Mouse (Mus musculus): Measurements from ENCODE around the gene Muc16. TPM values are rescaled to one million over a fixed set of nuclear protein-coding genes. Genes with fewer than 3 reads are reported as not detected.

The Muc16 gene
- polyA plus RNA-seq (2012; rRNA removed): not detected in 2 replicates

DNA sequence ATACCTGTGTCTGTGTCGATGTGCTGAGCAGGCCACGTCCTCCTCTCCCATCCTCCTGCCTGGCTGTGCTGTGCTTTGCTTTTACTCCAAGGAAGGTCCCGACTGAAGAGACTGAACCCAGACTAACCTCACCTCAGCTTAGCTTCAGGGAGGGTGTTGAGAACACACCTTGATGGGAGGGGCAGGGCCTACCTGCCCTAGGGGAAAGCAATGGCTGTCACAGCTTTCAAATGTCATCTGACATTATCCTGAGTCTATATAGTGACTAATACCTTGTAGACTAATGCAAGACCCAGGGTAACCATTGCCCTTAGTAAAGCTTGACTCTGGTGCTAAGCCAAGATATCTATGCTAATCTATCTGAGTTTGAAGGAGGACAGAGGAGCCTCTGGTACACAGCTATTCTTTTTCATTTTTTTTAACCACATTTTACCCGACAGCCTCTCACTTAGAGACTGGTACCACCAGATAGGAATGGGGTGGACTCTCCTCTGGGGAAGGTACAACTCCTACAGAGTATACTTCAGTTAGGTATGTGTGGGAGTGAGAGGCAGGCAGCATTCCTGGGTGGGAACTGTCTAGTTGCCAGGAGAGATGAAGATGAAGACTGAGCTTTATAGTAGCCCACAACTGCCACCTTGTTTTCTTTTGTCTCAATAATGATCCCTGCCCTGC, at the start of gene Muc16:
Gene Muc16 (minus strand): TSS at position 51 of the 675 bp plus-strand sequence.
- no peak for DNase-seq (ENCODE audit: low read depth)
- TF ChIP-seq POLR2A (IDR thresholded peaks at IDR 0.05; ENCODE audit: borderline replicate concordance, extremely low read depth, insufficient read depth, insufficient read length, poor library complexity, severe bottlenecking) (no peak), CTCF (IDR thresholded peaks at IDR 0.05; ENCODE audit: borderline replicate concordance, extremely low read depth, insufficient read depth, insufficient read length) (no peak)

DNA sequence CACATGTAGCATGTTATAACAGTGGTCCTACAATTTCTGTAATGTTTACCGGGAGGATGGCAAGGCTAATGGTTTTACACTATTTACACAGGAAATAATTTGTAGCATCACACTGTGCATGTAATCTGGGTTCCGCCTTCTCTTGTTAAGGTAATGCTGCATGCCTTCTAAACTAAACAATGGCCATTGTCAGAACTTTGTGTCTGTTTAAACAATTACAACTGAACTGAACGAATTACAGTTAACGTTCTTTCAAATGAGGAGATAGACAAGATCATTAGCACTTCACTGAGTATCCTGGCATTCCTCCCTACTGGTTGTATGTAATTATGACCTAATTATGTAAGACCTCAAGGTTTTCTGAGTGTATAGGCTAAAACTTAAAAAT, 48.4 kb upstream of the Muc16 start:
- DNase-seq (ENCODE audit: low read depth): no peak
- no peak for TF ChIP-seq CTCF (IDR thresholded peaks at IDR 0.05; ENCODE audit: borderline replicate concordance, extremely low read depth, insufficient read depth, insufficient read length)
- no peak for TF ChIP-seq POLR2A (IDR thresholded peaks at IDR 0.05; ENCODE audit: borderline replicate concordance, extremely low read depth, insufficient read depth, insufficient read length, poor library complexity, severe bottlenecking)

DNA sequence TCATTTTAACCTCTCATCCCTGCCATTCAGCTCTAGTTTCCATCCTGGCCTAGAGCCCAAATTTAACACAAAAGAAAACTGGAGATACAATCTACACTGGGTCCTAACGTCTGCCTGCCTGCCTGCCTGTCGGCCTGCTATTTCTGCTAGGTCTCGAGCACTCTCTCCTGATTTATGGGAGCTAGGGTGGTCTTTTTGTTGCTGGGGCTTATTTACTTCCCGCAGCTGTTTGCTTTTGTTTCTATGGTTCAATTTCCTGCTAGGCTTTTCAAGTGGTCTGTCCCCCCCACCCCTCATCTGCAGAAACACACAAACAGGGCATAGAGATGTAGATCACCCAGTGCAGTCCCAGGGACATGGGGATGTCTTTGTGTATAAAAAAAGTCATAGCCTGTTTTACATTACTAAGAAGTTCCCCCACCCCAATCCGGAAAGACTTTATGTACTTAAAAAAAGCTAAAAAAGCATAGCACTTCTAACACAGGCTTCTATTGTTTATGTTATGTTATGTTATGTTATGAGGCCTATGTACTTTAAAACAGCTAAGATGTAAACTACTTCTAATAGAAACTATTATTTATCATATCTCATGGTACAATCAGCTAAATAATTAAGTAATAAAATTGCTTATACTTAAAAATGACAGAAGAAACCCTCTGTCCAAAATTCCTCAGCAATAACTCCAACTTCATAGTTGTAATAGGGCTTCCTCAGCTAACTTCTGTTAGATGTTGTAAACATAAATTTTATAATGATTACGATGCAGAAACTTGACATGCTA, 47.8 kb upstream of the Muc16 start:
- peak; percentile 74 for DNase-seq (ENCODE audit: low read depth)
- TF ChIP-seq POLR2A (IDR thresholded peaks at IDR 0.05; ENCODE audit: borderline replicate concordance, extremely low read depth, insufficient read depth, insufficient read length, poor library complexity, severe bottlenecking): no peak
- no peak for TF ChIP-seq CTCF (IDR thresholded peaks at IDR 0.05; ENCODE audit: borderline replicate concordance, extremely low read depth, insufficient read depth, insufficient read length)

DNA sequence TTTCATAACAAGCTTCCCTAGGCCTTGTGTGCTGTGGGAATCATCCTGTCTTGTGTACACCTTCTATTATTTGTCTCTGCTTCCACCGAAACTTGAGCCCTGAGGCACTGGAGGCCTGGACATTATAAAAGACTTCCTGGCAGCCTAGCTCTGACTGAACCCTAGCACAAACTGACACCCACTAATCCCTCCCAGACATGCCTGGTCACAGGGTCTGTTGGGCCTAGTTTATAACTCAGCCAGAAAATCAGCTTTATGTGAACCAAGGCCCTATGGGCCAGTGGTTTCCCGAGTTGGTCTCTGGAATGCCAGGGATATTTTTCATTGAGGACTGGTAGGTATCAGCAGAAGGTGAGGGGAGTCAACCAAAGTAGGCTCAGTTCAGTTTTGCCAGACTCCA, 46.7 kb upstream of the Muc16 start:
- no peak for DNase-seq (ENCODE audit: low read depth)
- TF ChIP-seq CTCF (IDR thresholded peaks at IDR 0.05; ENCODE audit: borderline replicate concordance, extremely low read depth, insufficient read depth, insufficient read length) (no peak), POLR2A (IDR thresholded peaks at IDR 0.05; ENCODE audit: borderline replicate concordance, extremely low read depth, insufficient read depth, insufficient read length, poor library complexity, severe bottlenecking) (no peak)

DNA sequence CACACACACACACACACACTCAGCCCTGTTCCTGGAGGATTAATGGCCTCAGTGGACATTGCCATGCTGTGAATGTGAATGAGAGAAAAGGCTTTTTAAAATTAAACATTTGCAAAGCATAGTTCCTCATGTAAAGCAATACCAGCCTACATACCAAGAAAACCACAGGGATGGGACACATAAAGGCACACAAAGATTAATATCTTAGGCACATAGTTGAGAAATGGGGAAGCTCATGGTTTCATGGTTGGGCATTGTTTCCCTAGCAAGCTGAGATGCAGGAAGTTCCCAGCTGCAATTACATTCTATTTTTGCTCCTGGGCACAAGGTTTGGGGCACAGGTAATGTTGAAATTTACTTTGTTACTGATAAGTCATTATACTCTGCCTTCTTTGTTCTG, 31.3 kb upstream of the Muc16 start:
- no peak for TF ChIP-seq POLR2A (IDR thresholded peaks at IDR 0.05; ENCODE audit: borderline replicate concordance, extremely low read depth, insufficient read depth, insufficient read length, poor library complexity, severe bottlenecking)
- DNase-seq (ENCODE audit: low read depth): no peak

DNA sequence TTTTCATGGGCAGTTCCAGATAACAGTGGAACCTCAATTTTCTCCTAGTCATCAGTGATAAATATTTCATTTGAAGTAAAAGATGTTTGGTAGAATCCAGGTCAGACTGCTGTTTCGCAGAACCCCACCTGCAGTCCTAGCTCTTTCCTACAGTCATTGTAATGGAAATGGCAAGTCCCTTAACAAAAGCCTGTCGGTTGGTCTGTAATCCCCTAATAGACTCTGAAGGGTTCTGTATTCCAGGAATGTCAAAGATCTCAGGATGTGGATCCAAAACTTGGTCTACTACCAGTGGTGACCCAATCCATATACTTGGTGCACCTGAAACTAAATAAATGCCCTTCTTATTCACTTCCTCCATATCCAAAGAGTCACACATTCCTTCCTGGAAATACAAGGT, 76.0 kb downstream of the Muc16 start:
- DNase-seq (ENCODE audit: low read depth): no peak
- TF ChIP-seq CTCF (IDR thresholded peaks at IDR 0.05; ENCODE audit: borderline replicate concordance, extremely low read depth, insufficient read depth, insufficient read length) (no peak), POLR2A (IDR thresholded peaks at IDR 0.05; ENCODE audit: borderline replicate concordance, extremely low read depth, insufficient read depth, insufficient read length, poor library complexity, severe bottlenecking) (no peak)

DNA sequence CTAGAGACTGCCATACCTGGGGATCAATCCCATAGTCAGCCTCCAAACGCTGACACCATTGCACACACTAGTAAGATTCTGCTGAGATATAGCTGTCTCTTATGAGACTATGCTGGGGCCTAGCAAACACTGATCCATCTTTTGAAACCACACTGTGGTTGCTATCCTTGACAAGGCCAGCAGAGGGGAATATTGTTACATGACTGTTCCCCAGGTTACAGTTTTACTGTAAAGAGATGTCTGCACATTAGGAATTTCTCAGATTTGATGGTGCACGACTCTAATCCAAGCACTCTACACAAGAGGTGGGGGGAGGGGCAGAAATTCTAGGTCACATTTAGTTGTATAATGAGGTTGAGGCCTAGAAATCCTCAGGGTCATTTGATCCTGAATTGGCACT, 166.2 kb downstream of the Muc16 start:
- DNase-seq (ENCODE audit: low read depth): peak; percentile 9
- TF ChIP-seq CTCF (IDR thresholded peaks at IDR 0.05; ENCODE audit: borderline replicate concordance, extremely low read depth, insufficient read depth, insufficient read length) (peak; percentile 14; the same call in 1 of the 2 replicates), POLR2A (IDR thresholded peaks at IDR 0.05; ENCODE audit: borderline replicate concordance, extremely low read depth, insufficient read depth, insufficient read length, poor library complexity, severe bottlenecking) (no peak)

DNA sequence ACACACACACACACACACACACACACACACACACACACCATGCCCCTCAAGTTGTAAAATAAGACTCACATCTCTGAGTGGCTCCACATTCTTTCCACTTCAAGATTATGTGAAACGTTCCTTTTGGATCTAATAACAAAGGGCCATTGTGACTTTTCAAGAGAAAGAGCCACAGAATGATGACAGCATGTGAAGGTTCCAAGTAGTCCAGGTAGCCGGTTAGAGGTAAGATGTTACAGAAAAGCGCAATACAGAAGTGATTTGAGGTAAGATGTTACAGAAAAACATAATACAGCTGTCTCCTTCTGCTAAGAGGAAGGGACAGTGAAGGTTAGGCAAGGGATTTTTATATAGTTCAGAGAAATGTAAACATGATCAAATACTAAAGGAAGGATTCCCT, 196.2 kb downstream of the Muc16 start, which contains the start of the genes Zfp558 and Mbd3l1:
Gene Zfp558 (minus strand): TSS at position 101 of the 400 bp plus-strand sequence.
Gene Mbd3l1 (plus strand): TSS at position 192 of the 400 bp plus-strand sequence.
- no peak for DNase-seq (ENCODE audit: low read depth)
- no peak for TF ChIP-seq POLR2A (IDR thresholded peaks at IDR 0.05; ENCODE audit: borderline replicate concordance, extremely low read depth, insufficient read depth, insufficient read length, poor library complexity, severe bottlenecking)
- no peak for TF ChIP-seq CTCF (IDR thresholded peaks at IDR 0.05; ENCODE audit: borderline replicate concordance, extremely low read depth, insufficient read depth, insufficient read length)

DNA sequence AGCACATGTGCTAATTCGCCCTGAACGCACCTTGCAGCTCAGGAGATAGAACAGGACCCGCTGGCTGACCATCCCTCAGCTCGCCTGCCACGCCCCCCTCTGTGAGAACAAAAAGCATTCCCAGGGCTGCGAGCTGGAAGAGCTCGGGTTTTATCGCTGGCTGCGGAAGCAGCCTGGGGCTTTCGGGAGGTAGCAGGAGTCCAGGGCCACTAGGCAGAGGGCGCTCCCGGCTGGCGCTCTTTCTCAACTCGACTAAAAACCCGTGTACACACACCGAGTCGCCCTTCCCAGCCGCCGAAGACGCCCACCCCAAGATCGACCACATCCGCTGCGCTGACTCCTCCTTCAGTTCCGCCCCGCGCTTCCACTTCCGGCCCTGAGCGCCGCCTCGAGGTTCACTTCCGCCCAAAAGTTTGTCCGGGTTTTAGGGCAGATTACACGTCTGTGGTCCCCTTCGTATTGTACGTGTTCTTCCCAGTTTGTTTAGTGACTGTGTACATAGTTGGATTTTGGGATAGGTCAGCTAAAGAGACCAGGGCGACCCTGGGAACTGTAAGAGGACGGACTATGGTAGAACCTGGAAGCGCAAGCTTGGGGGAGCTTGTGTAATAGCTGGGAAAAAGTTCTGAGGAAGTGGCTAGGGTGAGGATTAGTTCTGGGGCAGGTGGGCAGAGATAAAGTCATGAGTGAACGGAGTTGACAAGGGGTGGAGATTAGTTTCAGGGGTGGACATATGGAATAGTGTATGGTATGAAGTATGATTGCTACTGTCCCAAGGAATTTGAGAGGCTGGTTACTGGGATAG, 200.8 kb downstream of the Muc16 start:
- TF ChIP-seq POLR2A (IDR thresholded peaks at IDR 0.05; ENCODE audit: borderline replicate concordance, extremely low read depth, insufficient read depth, insufficient read length, poor library complexity, severe bottlenecking) (peak; percentile 75; the same call in 1 of the 2 replicates), CTCF (IDR thresholded peaks at IDR 0.05; ENCODE audit: borderline replicate concordance, extremely low read depth, insufficient read depth, insufficient read length) (no peak)
- DNase-seq (ENCODE audit: low read depth): peak; percentile 95

DNA sequence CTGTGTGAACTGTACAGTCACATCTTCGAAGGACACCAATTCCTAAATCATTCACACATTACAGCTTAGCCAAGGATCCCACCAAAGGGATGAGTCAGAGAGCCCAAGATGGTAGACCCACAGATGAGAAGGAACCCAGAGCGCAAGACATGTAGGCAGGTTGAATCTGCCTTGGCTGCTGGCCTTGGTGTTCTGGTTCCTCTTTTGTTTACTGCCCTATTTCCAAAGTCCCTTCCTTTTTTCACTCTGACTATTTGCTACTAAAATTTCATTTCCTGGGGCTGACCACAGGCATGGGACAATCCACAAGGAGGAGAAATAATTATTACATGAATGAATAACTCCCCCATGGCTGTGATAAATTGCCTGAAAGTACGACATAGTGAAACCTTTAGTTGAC, 206.3 kb downstream of the Muc16 start:
- no peak for DNase-seq (ENCODE audit: low read depth)
- TF ChIP-seq POLR2A (IDR thresholded peaks at IDR 0.05; ENCODE audit: borderline replicate concordance, extremely low read depth, insufficient read depth, insufficient read length, poor library complexity, severe bottlenecking): no peak
- TF ChIP-seq CTCF (IDR thresholded peaks at IDR 0.05; ENCODE audit: borderline replicate concordance, extremely low read depth, insufficient read depth, insufficient read length): no peak

DNA sequence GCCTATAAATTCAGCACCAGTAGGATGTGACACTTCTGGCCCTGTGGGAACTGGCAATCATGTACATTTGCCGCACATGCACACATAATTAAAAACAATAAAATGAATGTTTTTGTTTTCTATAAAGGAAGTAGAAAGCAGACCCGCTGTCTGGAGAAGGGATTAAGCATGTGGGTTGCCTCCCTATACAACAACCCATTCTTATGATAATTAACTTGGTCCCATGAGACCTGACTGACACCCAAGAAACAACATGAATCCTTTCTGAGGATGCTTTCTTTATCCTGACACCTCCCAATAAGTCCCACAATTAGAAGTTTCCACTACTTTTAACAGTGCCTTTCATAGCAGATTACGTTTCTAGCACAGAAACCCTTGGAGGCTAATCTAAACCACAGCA, 207.0 kb downstream of the Muc16 start:
- DNase-seq (ENCODE audit: low read depth): peak; percentile 48
- no peak for TF ChIP-seq POLR2A (IDR thresholded peaks at IDR 0.05; ENCODE audit: borderline replicate concordance, extremely low read depth, insufficient read depth, insufficient read length, poor library complexity, severe bottlenecking)
- TF ChIP-seq CTCF (IDR thresholded peaks at IDR 0.05; ENCODE audit: borderline replicate concordance, extremely low read depth, insufficient read depth, insufficient read length): no peak
